Mouse (Mus musculus): ENCODE measurements around the gene Bach2.

- TF ChIP-seq POLR2A (IDR thresholded peaks at IDR 0.05; ENCODE audit: borderline replicate concordance, extremely low read depth, low read depth, low read length), result no peak
- no peak for TF ChIP-seq CTCF (IDR thresholded peaks at IDR 0.05; ENCODE audit: insufficient read depth, low read length)
Measured at GRCm38 (mm10) chr4:32262825-32263684, 24.5 kb downstream of the Bach2 start.
